Mouse (Mus musculus) cerebellum, adult 9-10 months (tissue): ENCODE measurements around the gene Gm10134.
A peak's percentile ranks its signal among the peaks of the same experiment; 100 is the strongest.
"Not testable (repeated sequence)": the region's sequence is repeated elsewhere in the genome, so short reads cannot be mapped to it uniquely, and the experiment has no call there.

Experiments used
- DNase-seq: peaks from one replicate; pipeline ENCODE4 v3.0.0; 2022

Gene Gm10134

GRCm38 (mm10) chr2:28506291-28506690 is 396 bp downstream of the Gm10134 start:
- DNase-seq: no peak

GRCm38 (mm10) chr2:28511600-28511999 is 5.7 kb downstream of the Gm10134 start:
- DNase-seq: not testable (repeated sequence)

DNA sequence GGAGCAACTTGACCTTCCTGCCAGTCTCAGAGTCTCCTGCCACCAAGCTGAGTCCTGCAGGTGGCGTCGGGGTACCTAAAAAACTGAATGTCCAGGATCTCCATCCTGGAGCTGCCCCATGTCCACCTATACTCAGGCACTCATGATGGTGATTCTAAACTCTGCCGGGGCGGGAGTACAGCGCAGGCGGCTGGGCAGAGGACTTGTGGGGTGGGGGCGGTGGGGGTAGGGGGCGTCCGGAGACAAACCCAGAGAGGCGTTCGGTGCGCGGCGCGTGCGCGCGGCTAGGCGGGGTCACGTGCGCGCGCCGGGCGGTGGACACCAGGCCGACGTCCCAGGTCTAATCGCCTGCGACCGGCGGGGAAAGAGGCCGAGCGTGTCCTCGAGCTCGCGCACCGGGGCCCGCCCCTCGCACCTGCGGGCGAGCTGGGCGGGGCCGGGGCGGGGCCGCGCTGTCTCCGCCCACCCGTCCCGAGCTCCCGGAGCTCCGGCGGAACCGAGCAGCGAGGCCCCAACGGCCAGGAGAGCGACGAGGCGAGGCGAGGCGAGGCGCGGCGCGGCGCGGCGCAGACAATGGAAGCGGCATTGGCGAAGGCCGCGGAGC is 7.0 kb downstream of the Gm10134 start, which contains the start of gene Ralgds:
Ralgds (plus strand) TSS at position 328 of the 604 bp plus-strand sequence.
- DNase-seq: peak; percentile 82

GRCm38 (mm10) chr2:28513431-28514370 is 7.8 kb downstream of the Gm10134 start:
- DNase-seq: peak; percentile 72

- DNase-seq: peak; percentile 93
Observed at GRCm38 (mm10) chr2:28514489-28514888, 8.6 kb downstream of the Gm10134 start.

DNA sequence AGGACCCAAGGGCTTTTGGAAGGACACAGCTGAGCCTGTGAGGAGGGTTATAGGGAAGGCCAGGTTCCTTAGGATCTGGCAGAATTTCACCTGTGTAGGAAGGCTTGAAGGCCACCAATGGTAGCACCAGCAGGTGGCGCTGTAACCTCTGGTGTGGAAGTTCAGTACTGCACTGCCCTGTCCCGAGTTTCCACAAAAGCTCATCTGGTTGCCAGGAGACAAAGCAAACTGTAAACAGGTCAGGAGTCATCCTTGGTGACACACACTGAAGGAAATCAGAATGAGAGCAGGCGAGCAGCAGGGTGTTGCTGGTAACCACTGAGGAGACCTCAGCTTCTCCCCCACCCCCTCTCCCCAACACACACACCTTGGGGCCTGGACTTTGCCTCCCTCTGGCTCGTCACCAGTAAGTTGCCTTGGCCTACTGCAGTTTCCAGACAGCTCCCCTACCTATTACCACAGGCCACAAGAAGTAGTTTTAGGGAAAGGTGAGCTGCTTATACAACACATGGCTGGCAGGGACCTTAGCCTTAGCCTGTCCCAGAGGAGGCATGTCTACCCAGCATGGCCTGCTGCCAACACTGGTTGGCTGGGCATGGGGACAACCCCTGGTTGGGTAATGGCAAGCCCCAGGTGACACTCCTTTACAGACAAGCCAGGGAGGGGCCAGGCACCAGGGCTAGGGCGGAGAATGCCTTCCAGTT is 11.5 kb downstream of the Gm10134 start:
- peak; percentile 82 for DNase-seq

- peak; percentile 29 for DNase-seq
Observed at GRCm38 (mm10) chr2:28518231-28518630, 12.3 kb downstream of the Gm10134 start.

DNA sequence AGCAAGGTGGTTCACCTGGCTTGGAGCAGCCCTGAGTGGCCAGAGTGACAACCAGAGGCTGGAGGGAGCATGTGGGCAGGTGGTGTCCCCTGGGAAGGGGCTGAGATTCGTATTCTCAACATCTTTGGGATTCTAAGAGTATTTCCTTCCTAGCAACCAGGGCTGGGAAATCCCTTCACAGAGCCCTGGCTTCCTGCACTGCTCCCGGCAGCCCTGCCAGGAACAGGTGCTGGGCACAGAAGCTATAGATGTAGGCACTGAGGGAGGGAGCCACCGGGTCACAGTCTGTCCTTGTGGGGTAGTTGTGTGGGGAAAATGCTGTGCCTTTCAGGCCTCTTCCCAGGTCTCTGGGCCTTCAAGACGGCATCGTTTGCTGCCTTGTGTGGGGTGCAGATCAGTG is 14.7 kb downstream of the Gm10134 start:
- peak; percentile 78 for DNase-seq

GRCm38 (mm10) chr2:28521571-28522151 is 15.8 kb downstream of the Gm10134 start:
- DNase-seq: peak; percentile 74

GRCm38 (mm10) chr2:28522166-28522565 is 16.3 kb downstream of the Gm10134 start:
- DNase-seq: no peak

- DNase-seq: peak; percentile 85
Observed at GRCm38 (mm10) chr2:28523643-28524117, 17.8 kb downstream of the Gm10134 start.

- peak; percentile 34 for DNase-seq
Observed at GRCm38 (mm10) chr2:28524406-28524805, 18.5 kb downstream of the Gm10134 start.

GRCm38 (mm10) chr2:28525219-28525942 is 19.5 kb downstream of the Gm10134 start:
- peak; percentile 79 for DNase-seq

DNA sequence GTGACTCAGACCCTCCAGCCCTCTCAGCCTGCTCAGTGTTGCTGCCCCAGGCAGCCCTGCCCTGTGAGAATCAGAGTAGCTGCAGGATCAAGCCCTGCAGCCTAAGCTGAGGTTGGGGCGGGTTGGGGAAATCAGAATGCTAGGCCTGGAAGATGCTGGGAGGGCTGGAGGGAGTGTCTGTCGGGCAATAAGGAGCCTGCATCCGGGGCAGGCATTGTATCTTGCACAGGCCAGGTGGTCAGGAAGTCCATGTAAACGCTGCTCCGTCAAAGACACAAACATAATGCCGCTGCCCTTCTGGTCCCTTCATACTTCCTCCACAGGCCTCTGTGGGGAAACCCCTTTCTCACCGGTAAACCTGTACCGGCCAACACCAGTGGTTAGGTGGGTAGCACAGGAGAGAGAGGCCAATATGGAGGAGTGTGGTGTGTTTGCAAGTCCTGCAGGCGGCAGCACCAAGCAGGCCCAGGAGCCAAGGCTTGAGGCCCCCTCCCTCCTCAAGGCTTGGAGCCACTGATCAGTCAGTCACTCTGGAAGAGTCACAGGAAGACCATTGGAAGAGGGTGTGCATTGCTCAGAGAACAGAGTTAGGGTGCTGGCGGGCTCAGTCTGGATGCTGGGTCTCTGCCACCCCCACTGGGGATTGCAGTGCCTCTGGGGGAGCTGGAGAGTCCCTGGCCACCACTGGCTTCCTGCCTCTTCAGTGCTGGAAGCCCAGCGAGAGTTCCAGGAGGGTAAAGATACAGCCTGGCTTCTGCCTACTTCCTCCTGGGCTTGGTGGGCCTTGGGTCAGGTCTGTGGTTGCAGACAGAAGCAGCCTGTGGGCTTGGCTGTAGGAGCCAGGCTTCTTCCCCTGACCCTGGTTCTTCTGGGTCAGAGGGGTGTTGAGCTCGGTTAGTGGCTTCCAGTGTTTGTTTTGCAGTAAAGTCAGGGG is 20.3 kb downstream of the Gm10134 start:
- DNase-seq: peak; percentile 56

DNA sequence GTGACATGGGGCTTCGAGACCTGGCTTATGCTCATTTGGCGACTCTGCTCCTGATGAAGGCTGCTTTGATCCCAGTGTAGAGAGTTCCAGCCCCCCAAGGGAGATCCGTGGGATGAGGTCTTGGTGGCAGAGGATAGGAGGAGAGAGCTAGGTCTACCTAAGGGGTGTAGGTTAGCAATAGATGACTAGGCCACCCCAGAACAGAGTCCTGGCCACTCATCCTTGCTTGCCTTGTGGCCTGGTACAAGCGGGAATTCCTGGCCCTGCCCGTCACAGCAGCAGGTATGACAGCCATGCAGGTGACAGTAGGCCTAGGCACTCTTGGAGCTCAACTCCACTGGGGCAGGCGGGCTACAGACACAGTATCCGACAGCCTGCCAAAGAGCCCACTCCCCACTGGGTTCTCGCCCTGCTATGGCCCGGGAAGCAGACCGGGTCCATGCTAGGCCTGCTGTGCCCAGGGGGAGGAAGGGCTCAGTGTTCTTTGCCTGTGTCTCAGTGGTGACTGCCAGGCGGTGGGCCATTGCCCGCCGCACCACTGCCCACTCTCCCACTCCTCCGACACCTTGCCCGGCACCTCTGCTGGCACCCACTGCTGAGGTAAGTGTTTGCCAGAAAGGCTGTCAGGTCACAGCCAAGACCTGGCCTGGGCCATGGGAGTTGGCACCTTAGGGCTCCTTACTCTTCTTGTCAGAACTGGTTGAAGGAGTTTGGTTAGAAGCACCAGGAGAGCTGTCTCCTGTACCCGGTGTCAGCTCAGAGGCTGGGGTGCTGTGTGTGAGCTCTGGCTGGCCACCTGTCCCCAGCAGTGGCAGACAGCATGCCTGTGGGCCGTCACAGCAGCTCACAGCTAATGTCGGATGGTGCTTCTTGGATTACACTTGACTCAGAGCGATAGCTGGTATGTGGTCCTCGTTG is 21.8 kb downstream of the Gm10134 start:
- DNase-seq: peak; percentile 63

GRCm38 (mm10) chr2:28528354-28528730 is 22.4 kb downstream of the Gm10134 start:
- DNase-seq: no peak

DNA sequence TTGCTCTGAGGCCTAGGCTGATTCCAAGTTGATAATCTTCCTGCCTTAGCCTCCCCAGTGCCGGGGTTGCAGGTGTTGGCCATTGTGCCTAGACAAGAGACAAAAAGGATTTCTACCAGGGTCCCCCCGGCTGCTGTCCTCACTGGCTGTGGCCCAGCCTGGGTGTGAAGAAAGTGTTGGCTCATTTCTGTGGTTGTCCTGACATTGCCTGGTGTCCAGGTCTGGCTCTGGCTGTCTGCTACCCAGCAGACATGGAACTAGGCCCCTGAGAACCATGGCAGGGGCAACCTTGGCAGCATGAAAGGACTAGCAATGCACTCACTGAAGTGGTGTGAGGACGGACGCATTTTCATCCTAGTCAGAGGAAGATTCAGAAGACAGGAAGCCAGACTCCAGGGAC is 24.0 kb downstream of the Gm10134 start:
- peak; percentile 46 for DNase-seq

DNA sequence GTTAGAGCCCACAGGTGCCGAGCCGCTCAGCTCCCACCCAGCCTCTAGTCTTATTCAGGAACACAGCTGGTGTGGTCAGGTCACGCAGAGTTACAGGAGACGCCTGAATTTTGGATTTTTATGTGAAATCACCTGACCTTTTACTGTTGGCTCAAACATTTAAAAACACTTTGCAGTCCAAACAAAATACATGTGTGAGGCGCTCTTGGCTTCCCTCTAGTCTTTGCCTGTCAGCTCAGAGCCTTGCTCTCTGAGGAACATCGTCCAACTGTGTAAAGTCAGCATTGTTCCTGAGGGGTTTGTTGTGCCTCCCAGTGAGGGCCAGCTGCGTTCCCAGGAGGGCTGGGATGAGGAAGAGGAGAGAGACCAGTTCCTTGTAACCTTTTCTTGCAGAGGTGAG is 24.4 kb downstream of the Gm10134 start:
- DNase-seq: peak; percentile 44

DNA sequence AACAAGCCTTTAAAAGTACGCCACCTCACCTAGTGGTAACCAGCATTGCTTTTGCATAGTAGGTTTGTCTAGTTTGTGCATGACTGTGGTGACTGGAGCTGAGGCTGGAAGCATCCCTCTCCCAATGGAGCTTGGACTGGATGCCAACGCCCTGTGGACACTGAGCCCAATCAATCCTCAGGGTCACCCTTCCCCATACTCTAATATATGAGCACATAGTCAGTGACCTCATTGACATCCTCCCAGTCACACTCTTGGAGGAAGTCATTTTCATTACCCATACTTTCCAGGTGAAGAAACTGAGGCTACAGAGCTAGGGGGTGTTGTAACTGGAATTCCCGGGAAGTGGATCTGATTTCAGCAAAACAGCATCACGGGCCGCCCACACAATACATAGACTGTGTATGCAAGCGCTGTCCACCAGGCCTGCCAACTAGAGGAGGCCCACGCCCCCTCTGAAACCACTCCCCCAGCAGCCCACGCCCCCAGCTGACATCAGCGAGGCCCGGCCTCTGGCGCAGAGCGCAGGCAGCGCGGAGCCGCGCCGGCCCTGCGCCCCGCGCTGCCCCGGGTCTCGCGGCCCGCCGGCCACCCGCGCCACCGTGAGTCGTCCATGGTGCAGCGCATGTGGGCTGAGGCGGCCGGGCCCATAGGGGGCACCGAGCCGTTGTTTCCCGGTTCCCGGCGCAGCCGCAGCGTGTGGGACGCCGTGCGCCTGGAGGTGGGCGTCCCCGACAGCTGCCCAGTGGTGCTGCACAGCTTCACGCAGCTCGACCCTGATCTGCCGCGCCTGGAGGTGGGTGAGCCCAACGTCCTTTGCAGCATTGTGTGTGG is 27.3 kb downstream of the Gm10134 start:
- DNase-seq: peak; percentile 92
